Mouse (Mus musculus) lung, embryonic 15.5 days (tissue): ENCODE data around the gene Cacna1c. TPM values are rescaled to one million over a fixed set of nuclear protein-coding genes. Genes with fewer than 3 reads are reported as not detected.

Experiments used
- ATAC-seq: fragments of 200-750 bp; cut with Nextera tagmentation; 2 replicates; pipeline ENCODE4 v1.8.0; 2017; ENCODE audit warnings: moderate number of reproducible peaks, borderline replicate concordance; ENCODE audit not compliant: low FRiP score, low TSS enrichment; ENCODE audit errors: extremely low read depth
- H3K27ac ChIP-seq: fragments of 300-500 bp; sonication (generic); 2 replicates; pipeline ENCODE4 v1.5.1; 2015; ENCODE audit warnings: moderate library complexity, mild to moderate bottlenecking, inconsistent platforms
- H3K27me3 ChIP-seq: fragments of 300-500 bp; sonication (generic); 2 replicates; pipeline ENCODE4 v1.6.1; 2015; ENCODE audit warnings: inconsistent platforms
- H3K36me3 ChIP-seq: fragments of 300-500 bp; sonication (generic); 2 replicates; pipeline ENCODE4 v1.6.1; 2015; ENCODE audit warnings: inconsistent platforms
- H3K4me1 ChIP-seq: fragments of 300-500 bp; sonication (generic); 2 replicates; pipeline ENCODE4 v1.6.1; 2015; ENCODE audit warnings: inconsistent platforms
- H3K4me2 ChIP-seq: fragments of 300-500 bp; sonication (generic); 2 replicates; pipeline ENCODE4 v1.6.1; 2015; ENCODE audit warnings: inconsistent platforms, mild to moderate bottlenecking, moderate library complexity
- H3K4me3 ChIP-seq: fragments of 300-500 bp; sonication (generic); 2 replicates; pipeline ENCODE4 v1.5.1; 2015; ENCODE audit warnings: mild to moderate bottlenecking, inconsistent platforms
- H3K9ac ChIP-seq: fragments of 300-500 bp; sonication (generic); 2 replicates; pipeline ENCODE4 v1.6.1; 2015; ENCODE audit warnings: inconsistent platforms
- H3K9me3 ChIP-seq: fragments of 300-500 bp; sonication (generic); 2 replicates; pipeline ENCODE4 v1.6.1; 2016; ENCODE audit warnings: inconsistent platforms
- WGBS: fragments of 180-500 bp; shearing (Covaris S2); methylation state at CpG from one replicate; pipeline ENCODE4 v1.1.7; 2015; 5-methylcytosine and 5-hydroxymethylcytosine counted together
- polyA plus RNA-seq: library from polyadenylated mRNA; unstranded; fragments of >200 nt; fragmentation: Nextera tagmentation; extraction: Ambion mirVana; gene quantifications from 2 replicates; pipeline ENCODE4 v1.2.1, GENCODE M21; 2015

Cacna1c gene
- polyA plus RNA-seq, 1 experiment from 2014 or later, result 8.4 TPM

DNA sequence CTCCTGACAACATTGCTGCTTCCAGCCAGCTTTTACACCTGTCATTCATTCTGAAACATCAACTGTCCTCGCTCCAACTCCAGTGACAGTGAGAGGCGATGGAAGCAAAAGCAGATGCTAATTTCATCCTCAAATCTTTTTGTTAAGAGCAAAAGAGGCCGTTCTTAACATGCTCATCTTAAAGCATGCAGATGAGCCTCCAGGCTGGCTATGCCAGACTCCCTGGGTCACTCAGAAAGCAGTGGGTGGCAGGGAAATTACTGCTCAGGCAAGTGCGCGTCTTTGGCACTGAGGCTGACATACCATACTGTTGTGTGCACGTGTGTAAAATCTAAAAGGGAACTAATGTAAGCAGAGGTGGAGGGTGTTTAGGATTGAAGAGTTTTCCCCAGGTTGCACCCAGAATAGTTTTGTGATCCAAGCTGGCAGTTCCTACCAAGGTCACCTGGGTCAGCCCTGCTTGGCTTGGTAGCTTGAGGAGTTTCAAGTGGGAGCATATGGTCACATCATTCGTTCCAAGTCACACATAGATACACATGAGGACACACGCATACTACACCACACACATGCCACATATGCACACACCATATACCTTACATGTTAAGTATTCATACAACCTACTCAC, 64.0 kb downstream of the Cacna1c start:
- Histone ChIP-seq H3K4me3 (no peak overlapping the region), H3K27ac (no peak overlapping the region), H3K4me1 (no peaks in the 10 kb centered on the region), H3K4me2 (no peak overlapping the region), H3K9ac (no peak overlapping the region), H3K27me3 (no peaks in the 10 kb centered on the region), H3K9me3 (no peaks in the 10 kb centered on the region), H3K36me3 (no peaks in the 10 kb centered on the region)
- 78% methylated on average over 8 of the region's 8 CpGs for WGBS
- no peak for ATAC-seq

DNA sequence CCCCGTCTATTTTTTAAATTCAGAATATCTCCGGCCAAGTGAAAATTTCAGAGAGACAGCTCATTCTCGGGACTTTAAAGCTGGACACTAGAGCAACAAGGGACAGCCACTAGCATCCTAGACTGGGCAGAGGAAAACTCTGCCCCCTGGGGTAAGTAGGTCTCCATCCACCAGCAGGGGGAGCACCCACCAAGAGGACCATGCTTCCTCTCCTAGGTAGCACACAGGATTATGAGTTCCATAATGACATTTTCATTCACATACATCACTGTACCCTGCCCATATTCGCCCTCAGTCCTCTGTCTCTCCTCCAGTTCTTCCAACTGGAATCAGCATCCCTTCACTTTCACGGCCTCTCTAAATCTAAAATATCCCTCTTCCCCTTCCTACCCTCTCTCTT, 66.6 kb downstream of the Cacna1c start:
- no peak overlapping the region for H3K4me3 ChIP-seq
- no peak for ATAC-seq
- H3K27ac ChIP-seq, result no peak overlapping the region
- H3K4me1 ChIP-seq, result no peaks in the 10 kb centered on the region
- H3K9ac ChIP-seq, result no peak overlapping the region
- no peaks in the 10 kb centered on the region for H3K27me3 ChIP-seq
- 68% methylated on average over 5 of the region's 5 CpGs for WGBS
- no peaks in the 10 kb centered on the region for H3K36me3 ChIP-seq
- no peaks in the 10 kb centered on the region for H3K9me3 ChIP-seq
- no peak overlapping the region for H3K4me2 ChIP-seq

DNA sequence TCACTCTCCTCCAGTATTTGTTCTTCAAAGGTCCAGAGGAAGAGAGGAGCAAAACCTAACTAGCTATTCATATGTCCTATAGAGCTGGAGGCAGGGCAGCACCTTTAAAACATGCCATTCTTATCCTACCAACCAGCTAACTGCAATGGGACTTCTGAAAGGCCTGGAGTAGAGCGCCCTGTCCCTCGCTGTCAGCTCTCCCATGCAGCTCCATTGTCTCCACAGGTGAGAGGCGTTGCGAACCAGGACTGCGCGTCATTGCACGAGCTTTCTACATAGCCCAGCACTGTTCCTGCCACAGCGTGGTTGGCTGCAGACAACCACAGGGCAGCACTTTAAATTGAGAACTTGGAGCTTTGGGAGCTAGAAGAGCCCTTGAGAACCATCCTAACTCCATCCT, 67.7 kb downstream of the Cacna1c start:
- H3K36me3 ChIP-seq, result no peaks in the 10 kb centered on the region
- no peak overlapping the region for H3K27ac ChIP-seq
- H3K9ac ChIP-seq, result no peak overlapping the region
- no peaks in the 10 kb centered on the region for H3K27me3 ChIP-seq
- 91% methylated on average over 8 of the region's 8 CpGs for WGBS
- no peaks in the 10 kb centered on the region for H3K9me3 ChIP-seq
- ATAC-seq, result no peak
- no peak overlapping the region for H3K4me2 ChIP-seq
- H3K4me1 ChIP-seq, result no peaks in the 10 kb centered on the region
- no peak overlapping the region for H3K4me3 ChIP-seq

DNA sequence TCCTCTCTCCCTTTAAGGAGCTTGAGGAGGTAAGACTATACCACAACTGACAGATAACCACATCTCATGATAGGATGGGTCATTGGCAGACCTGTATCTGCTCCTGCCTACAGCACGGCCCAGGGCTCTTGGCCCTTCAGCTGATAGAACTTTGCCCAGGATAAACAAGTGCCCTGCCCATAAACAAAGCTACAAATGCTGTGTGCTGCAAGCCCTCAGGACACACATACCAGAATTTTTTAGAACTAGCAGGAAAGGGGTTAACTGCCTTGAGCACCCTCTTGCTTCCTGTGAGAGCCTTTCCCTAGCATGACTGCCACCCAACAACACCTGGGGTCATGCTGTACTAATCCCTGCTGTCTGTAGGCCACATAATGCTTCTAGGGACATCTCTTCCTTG, 68.1 kb downstream of the Cacna1c start:
- no peak overlapping the region for H3K9ac ChIP-seq
- no peak overlapping the region for H3K4me3 ChIP-seq
- no peak overlapping the region for H3K27ac ChIP-seq
- H3K27me3 ChIP-seq, result no peaks in the 10 kb centered on the region
- WGBS, result 91% methylated on average over 1 of the region's 1 CpGs
- H3K4me1 ChIP-seq, result no peaks in the 10 kb centered on the region
- no peaks in the 10 kb centered on the region for H3K9me3 ChIP-seq
- no peak for ATAC-seq
- no peak overlapping the region for H3K4me2 ChIP-seq
- no peaks in the 10 kb centered on the region for H3K36me3 ChIP-seq

DNA sequence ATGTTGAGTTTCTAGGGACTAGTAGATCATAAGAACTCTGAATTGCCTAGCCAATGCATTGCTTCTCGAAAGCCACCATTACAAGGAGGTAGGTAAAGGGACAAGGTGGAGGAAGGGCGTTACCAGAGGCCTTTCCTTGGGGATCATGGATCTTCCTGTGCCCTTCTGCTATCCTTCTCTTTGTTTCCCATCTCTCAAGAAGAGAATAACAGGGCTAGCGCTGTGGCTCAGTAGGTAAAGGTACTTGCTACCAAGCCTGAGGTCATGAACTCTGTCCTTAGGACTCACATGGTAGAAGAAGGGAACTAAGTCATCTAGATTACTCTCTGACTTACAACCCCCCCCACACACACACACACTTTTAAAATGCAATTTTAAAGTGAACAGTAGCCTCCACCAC, 69.2 kb downstream of the Cacna1c start:
- no peak overlapping the region for H3K4me2 ChIP-seq
- 84% methylated on average over 3 of the region's 3 CpGs for WGBS
- H3K4me3 ChIP-seq, result no peak overlapping the region
- H3K9me3 ChIP-seq, result no peaks in the 10 kb centered on the region
- ATAC-seq, result no peak
- no peak overlapping the region for H3K9ac ChIP-seq
- no peaks in the 10 kb centered on the region for H3K4me1 ChIP-seq
- H3K36me3 ChIP-seq, result no peaks in the 10 kb centered on the region
- no peak overlapping the region for H3K27ac ChIP-seq
- H3K27me3 ChIP-seq, result no peaks in the 10 kb centered on the region

DNA sequence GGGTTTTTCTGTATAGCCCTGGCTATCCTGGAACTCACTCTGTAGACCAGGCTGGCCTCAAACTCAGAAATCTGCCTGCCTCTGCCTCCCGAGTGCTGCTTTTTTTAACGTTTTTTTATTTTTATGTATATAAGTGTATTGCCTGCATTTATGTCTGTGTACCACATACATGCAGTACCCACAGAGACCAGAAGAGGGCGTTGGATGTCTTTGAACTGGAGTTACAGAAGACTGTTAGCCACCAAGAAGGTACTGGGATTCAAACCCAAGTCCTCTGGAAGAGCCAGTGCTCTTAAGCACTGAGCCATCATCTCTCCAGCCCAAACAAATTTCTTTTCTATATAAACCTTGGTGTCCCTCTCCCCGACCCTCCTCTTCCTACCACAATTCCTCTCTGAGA, 77.8 kb downstream of the Cacna1c start:
- H3K36me3 ChIP-seq, result no peaks in the 10 kb centered on the region
- no peak for ATAC-seq
- WGBS, result 59% methylated on average over 4 of the region's 4 CpGs

DNA sequence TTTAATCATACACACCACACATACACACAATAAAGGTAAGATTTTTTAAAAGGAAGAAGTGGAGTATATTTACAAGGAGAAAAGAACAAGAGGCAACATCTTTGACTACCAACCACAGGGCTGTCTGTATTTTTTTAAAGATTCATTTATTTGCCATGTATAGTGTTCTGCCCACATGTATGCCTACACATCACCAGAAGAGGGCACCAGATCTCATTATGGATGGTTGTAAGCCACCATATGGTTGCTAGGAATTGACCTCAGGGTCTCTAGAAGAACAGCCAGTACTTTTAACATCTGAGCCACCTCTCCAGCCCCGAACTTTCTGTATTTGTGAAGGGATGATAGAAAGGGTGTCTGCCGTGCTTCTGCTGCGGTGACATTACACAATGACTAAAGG, 79.9 kb downstream of the Cacna1c start:
- Histone ChIP-seq H3K9me3 (no peaks in the 10 kb centered on the region), H3K4me3 (no peak overlapping the region), H3K9ac (no peak overlapping the region), H3K27ac (no peak overlapping the region), H3K4me2 (no peak overlapping the region), H3K36me3 (no peaks in the 10 kb centered on the region), H3K27me3 (no peaks in the 10 kb centered on the region), H3K4me1 (no peaks in the 10 kb centered on the region)
- ATAC-seq, result no peak
- 87% methylated on average over 3 of the region's 3 CpGs for WGBS

More for the DNA sequence above, 77.8 kb downstream of the Cacna1c start:
- Histone ChIP-seq H3K27ac (no peak overlapping the region), H3K4me1 (no peaks in the 10 kb centered on the region), H3K9me3 (no peaks in the 10 kb centered on the region), H3K4me2 (no peak overlapping the region), H3K9ac (no peak overlapping the region), H3K27me3 (no peaks in the 10 kb centered on the region), H3K4me3 (no peak overlapping the region)

DNA sequence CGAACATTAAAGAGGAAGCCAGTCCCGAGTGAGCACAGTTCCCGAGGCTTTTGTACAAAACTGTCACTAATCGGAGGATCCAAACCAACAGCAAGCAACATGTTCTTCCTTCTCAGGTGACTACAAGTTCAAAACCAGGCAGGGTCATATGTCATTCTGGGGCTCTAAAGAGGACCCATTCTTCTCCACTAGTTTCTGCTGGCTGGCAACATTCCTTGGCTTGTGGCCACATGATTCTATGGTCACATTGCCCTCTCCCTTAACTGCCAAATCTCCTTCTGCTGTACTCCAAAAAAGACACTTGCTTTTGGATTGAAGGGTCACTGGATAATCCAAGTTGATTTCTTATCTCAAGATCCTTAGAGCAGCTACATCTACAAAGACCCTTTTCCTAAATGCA, 82.9 kb downstream of the Cacna1c start:
- H3K36me3 ChIP-seq, result no peaks in the 10 kb centered on the region
- H3K9ac ChIP-seq, result no peak overlapping the region
- no peak for ATAC-seq
- no peak overlapping the region for H3K27ac ChIP-seq
- 45% methylated on average over 4 of the region's 4 CpGs for WGBS
- no peak overlapping the region for H3K4me3 ChIP-seq
- peaks cover 9% of the 10 kb centered on the region; the same call in 1 of the 2 replicates for H3K4me1 ChIP-seq
- no peak overlapping the region for H3K4me2 ChIP-seq
- no peaks in the 10 kb centered on the region for H3K9me3 ChIP-seq
- H3K27me3 ChIP-seq, result 0 out of 2 replicates have a peak, but pooled peaks cover 3% of the 10 kb centered on the region

DNA sequence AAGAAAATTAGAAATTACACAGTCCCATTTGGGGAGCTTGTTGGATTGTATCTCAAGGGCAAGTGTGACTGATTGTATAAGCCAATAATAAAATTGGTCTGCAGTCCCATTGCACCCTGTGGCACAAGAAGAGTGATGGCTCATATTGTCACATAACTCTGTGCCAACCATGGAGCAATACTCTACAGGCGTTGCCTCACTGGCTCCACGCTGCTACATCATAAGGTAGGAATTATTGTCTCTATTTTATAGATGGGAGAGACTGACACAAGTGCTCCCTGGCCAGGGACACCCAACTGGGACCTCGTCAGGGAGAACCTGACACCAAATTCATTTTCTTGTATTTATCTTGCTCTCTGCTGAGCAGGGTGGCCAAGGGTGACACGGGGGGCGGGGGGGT, 85.8 kb downstream of the Cacna1c start:
- H3K4me1 ChIP-seq, result peaks cover 26% of the 10 kb centered on the region
- H3K9ac ChIP-seq, result no peak overlapping the region
- no peak overlapping the region for H3K4me2 ChIP-seq

DNA sequence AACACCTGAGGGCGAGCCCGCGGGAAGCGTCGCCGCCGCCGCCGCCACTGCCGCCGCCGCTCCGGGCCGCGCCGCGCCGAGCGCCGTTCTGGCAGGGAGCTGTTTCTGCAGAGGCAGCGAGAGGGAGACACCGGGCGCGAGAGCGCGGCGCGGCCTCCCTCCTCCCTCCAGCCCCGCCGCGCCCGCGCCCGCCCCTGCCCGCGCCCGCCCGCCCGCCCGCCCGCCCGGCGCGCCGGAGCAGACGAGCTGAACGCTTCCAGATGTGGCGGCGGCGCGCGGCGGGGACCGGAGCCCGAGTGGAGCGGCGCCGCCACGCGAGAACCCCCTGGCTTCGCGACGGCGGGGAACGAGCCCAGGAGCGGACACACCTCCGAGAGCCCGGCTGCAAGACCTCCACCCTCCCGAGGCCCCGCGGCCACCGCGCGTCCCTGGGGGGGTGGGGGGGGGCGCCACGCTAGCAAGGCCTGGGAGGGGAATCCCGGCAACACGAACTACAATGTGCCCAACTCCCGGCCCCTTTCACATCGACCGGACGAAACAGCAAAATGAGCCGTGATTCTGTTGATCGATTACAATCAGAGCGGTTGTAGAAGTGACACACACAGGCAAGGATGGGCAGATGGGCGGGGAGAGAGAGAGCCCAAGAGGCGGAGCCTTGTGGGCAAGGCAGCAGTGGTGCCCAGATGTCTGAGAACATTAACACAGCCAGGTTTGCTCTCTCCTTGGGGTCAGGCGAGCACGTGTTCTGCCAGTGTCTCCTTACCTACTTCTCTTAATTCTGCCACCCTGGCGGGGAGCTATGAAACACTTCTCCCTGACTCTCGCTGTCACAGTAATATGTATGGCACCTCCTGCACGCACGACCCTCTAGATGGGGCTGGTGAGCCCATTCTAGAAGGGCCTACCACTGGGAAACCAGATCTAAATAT, 87.5 kb downstream of the Cacna1c start:
- peaks cover 26% of the 10 kb centered on the region for H3K4me1 ChIP-seq
- under 1% methylated on average over 47 of the region's 93 CpGs for WGBS
- no peaks in the 10 kb centered on the region for H3K9me3 ChIP-seq
- H3K4me2 ChIP-seq, result peak overlapping the region; percentile 92
- H3K36me3 ChIP-seq, result no peaks in the 10 kb centered on the region
- ATAC-seq, result peak; percentile 74
- peak overlapping the region; percentile 84 for H3K27ac ChIP-seq
- peak overlapping the region; percentile 68 for H3K4me3 ChIP-seq
- H3K9ac ChIP-seq, result peak overlapping the region; percentile 65
- peaks cover 15% of the 10 kb centered on the region; the same call in 1 of the 2 replicates for H3K27me3 ChIP-seq

More for the DNA sequence above, 85.8 kb downstream of the Cacna1c start:
- H3K36me3 ChIP-seq, result no peaks in the 10 kb centered on the region
- H3K27me3 ChIP-seq, result peaks cover 12% of the 10 kb centered on the region; the same call in 1 of the 2 replicates
- H3K4me3 ChIP-seq, result no peak overlapping the region
- H3K27ac ChIP-seq, result no peak overlapping the region
- 67% methylated on average over 5 of the region's 5 CpGs for WGBS
- no peaks in the 10 kb centered on the region for H3K9me3 ChIP-seq
- ATAC-seq, result no peak

DNA sequence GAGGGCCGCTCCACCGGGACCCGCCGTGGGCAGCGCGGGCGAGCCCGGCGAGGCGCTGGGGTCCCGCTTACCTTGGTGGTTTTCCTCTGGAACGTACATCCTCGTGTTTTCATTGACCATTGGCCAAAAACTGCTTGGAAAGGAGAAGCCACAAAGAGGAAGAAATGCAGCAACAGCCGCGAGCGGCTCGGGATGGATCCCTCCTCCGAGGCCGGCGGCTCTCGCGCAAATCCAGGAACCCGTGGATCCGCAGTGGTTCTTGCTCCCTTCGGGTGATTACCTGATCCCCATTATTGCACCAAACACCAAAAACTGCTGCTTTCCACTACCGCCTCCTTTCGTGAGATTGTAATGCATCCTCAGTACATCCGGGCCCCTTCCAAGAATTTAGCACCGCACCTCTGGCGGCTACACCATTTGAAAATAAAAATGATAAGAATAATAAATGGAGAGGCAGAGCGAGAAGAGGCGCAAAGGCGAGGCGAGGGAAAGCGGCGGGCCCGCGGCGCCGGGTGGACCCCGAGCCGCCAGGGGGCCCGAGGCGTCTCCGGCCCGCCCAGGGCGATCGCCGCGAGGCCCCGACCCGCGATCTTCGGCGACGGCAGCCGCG, 88.3 kb downstream of the Cacna1c start:
- 1% methylated on average over 58 of the region's 58 CpGs for WGBS

More for the DNA sequence above, 88.3 kb downstream of the Cacna1c start:
- Histone ChIP-seq H3K4me1 (peaks cover 26% of the 10 kb centered on the region), H3K27me3 (peaks cover 15% of the 10 kb centered on the region; the same call in 1 of the 2 replicates), H3K27ac (peak overlapping the region; percentile 84), H3K9me3 (no peaks in the 10 kb centered on the region), H3K4me2 (peak overlapping the region; percentile 92), H3K4me3 (peak overlapping the region; percentile 68), H3K9ac (peak overlapping the region; percentile 65), H3K36me3 (no peaks in the 10 kb centered on the region)
- no peak; the same call in 1 of the 2 replicates for ATAC-seq
